Mouse (Mus musculus): ENCODE measurements around the gene Sertad3. TPM values are rescaled to one million over a fixed set of nuclear protein-coding genes. Genes with fewer than 3 reads are reported as not detected.

Sertad3 gene
- polyA plus RNA-seq, 1 experiment from 2014 or later, result 18.8 TPM

GRCm38 (mm10) chr7:27448421-27449206, 25.0 kb upstream of the Sertad3 start:
- 60% methylated on average over 15 of the region's 15 CpGs for WGBS
- H3K4me2 ChIP-seq, result peak overlapping the region; percentile 95
- H3K4me1 ChIP-seq, result peaks cover 22% of the 10 kb centered on the region
- H3K9me3 ChIP-seq (replicated peaks), result no peaks in the 10 kb centered on the region
- no peak for ATAC-seq
- H3K4me3 ChIP-seq, result peak overlapping the region; percentile 59
- peak overlapping the region; percentile 64; the same call in 1 of the 2 replicates for H3K9ac ChIP-seq
- H3K27ac ChIP-seq, result no peak overlapping the region
- H3K27me3 ChIP-seq, result peaks cover 31% of the 10 kb centered on the region
- no peaks in the 10 kb centered on the region for H3K36me3 ChIP-seq (ENCODE audit: poor library complexity, severe bottlenecking)

- no peaks in the 10 kb centered on the region for H3K9me3 ChIP-seq (replicated peaks)
- ATAC-seq, result no peak
- peaks cover 22% of the 10 kb centered on the region for H3K4me1 ChIP-seq
- WGBS, result 60% methylated on average over 10 of the region's 10 CpGs
- no peaks in the 10 kb centered on the region for H3K36me3 ChIP-seq (ENCODE audit: poor library complexity, severe bottlenecking)
- H3K4me2 ChIP-seq, result no peak overlapping the region
- H3K27me3 ChIP-seq, result peaks cover 29% of the 10 kb centered on the region
- no peak overlapping the region for H3K27ac ChIP-seq
- no peak overlapping the region for H3K4me3 ChIP-seq
- H3K9ac ChIP-seq, result no peak overlapping the region
Observed at GRCm38 (mm10) chr7:27449256-27449862, 24.2 kb upstream of the Sertad3 start.

GRCm38 (mm10) chr7:27451359-27451758, 22.2 kb upstream of the Sertad3 start:
- Histone ChIP-seq H3K9ac (no peak overlapping the region), H3K9me3 (replicated peaks) (no peaks in the 10 kb centered on the region), H3K27me3 (peaks cover 9% of the 10 kb centered on the region), H3K27ac (no peak overlapping the region), H3K4me2 (no peak overlapping the region), H3K4me3 (no peak overlapping the region), H3K36me3 (ENCODE audit: poor library complexity, severe bottlenecking) (no peaks in the 10 kb centered on the region), H3K4me1 (peaks cover 12% of the 10 kb centered on the region)
- WGBS, result 90% methylated on average over 2 of the region's 2 CpGs
- no peak for ATAC-seq

GRCm38 (mm10) chr7:27452206-27452770, 21.3 kb upstream of the Sertad3 start:
- Histone ChIP-seq H3K4me2 (no peak overlapping the region), H3K27me3 (no peaks in the 10 kb centered on the region), H3K27ac (no peak overlapping the region), H3K36me3 (ENCODE audit: poor library complexity, severe bottlenecking) (no peaks in the 10 kb centered on the region), H3K4me3 (no peak overlapping the region), H3K9me3 (replicated peaks) (no peaks in the 10 kb centered on the region), H3K4me1 (peaks cover 3% of the 10 kb centered on the region), H3K9ac (no peak overlapping the region)
- ATAC-seq, result no peak
- 54% methylated on average over 13 of the region's 13 CpGs for WGBS

- Histone ChIP-seq H3K4me3 (no peak overlapping the region), H3K4me1 (no peaks in the 10 kb centered on the region), H3K27ac (no peak overlapping the region), H3K9me3 (replicated peaks) (no peaks in the 10 kb centered on the region), H3K27me3 (no peaks in the 10 kb centered on the region), H3K9ac (no peak overlapping the region), H3K36me3 (ENCODE audit: poor library complexity, severe bottlenecking) (no peaks in the 10 kb centered on the region), H3K4me2 (no peak overlapping the region)
- 84% methylated on average over 10 of the region's 10 CpGs for WGBS
- no peak for ATAC-seq
Observed at GRCm38 (mm10) chr7:27454461-27455121, 19.0 kb upstream of the Sertad3 start.

- no peak overlapping the region for H3K9ac ChIP-seq
- no peaks in the 10 kb centered on the region for H3K36me3 ChIP-seq (ENCODE audit: poor library complexity, severe bottlenecking)
- WGBS, result 92% methylated on average over 3 of the region's 3 CpGs
- ATAC-seq, result no peak
- no peaks in the 10 kb centered on the region for H3K27me3 ChIP-seq
- no peaks in the 10 kb centered on the region for H3K9me3 ChIP-seq (replicated peaks)
- H3K4me3 ChIP-seq, result no peak overlapping the region
- no peak overlapping the region for H3K27ac ChIP-seq
- no peaks in the 10 kb centered on the region for H3K4me1 ChIP-seq
- no peak overlapping the region for H3K4me2 ChIP-seq
Observed at GRCm38 (mm10) chr7:27455273-27455672, 18.3 kb upstream of the Sertad3 start.

- no peak overlapping the region for H3K4me2 ChIP-seq
- H3K9ac ChIP-seq, result no peak overlapping the region
- H3K4me1 ChIP-seq, result no peaks in the 10 kb centered on the region
- no peaks in the 10 kb centered on the region for H3K36me3 ChIP-seq (ENCODE audit: poor library complexity, severe bottlenecking)
- no peak overlapping the region for H3K4me3 ChIP-seq
- no peaks in the 10 kb centered on the region for H3K9me3 ChIP-seq (replicated peaks)
- no peak overlapping the region for H3K27ac ChIP-seq
- no peak for ATAC-seq
- no peaks in the 10 kb centered on the region for H3K27me3 ChIP-seq
- WGBS, result 88% methylated on average over 4 of the region's 4 CpGs
Observed at GRCm38 (mm10) chr7:27458614-27459013, 15.0 kb upstream of the Sertad3 start.

- no peak for ATAC-seq
- H3K4me2 ChIP-seq, result no peak overlapping the region
Observed at GRCm38 (mm10) chr7:27459640-27460039, 13.9 kb upstream of the Sertad3 start.

GRCm38 (mm10) chr7:27460477-27460876, 13.1 kb upstream of the Sertad3 start:
- 86% methylated on average over 6 of the region's 6 CpGs for WGBS
- no peak overlapping the region for H3K4me3 ChIP-seq
- H3K27ac ChIP-seq, result no peak overlapping the region
- no peaks in the 10 kb centered on the region for H3K9me3 ChIP-seq (replicated peaks)
- no peaks in the 10 kb centered on the region for H3K4me1 ChIP-seq
- H3K9ac ChIP-seq, result no peak overlapping the region
- ATAC-seq, result no peak
- no peaks in the 10 kb centered on the region for H3K36me3 ChIP-seq (ENCODE audit: poor library complexity, severe bottlenecking)
- H3K27me3 ChIP-seq, result no peaks in the 10 kb centered on the region
- no peak overlapping the region for H3K4me2 ChIP-seq

More at GRCm38 (mm10) chr7:27459640-27460039, 13.9 kb upstream of the Sertad3 start:
- no peak overlapping the region for H3K27ac ChIP-seq
- no peaks in the 10 kb centered on the region for H3K9me3 ChIP-seq (replicated peaks)
- no peak overlapping the region for H3K4me3 ChIP-seq
- no peak overlapping the region for H3K9ac ChIP-seq
- H3K27me3 ChIP-seq, result no peaks in the 10 kb centered on the region
- H3K36me3 ChIP-seq (ENCODE audit: poor library complexity, severe bottlenecking), result no peaks in the 10 kb centered on the region
- 88% methylated on average over 5 of the region's 5 CpGs for WGBS
- no peaks in the 10 kb centered on the region for H3K4me1 ChIP-seq

GRCm38 (mm10) chr7:27467648-27468047, 5.9 kb upstream of the Sertad3 start:
- no peak overlapping the region for H3K27ac ChIP-seq
- WGBS, result 28% methylated on average over 4 of the region's 4 CpGs
- H3K4me2 ChIP-seq, result no peak overlapping the region
- no peaks in the 10 kb centered on the region for H3K27me3 ChIP-seq
- no peaks in the 10 kb centered on the region for H3K9me3 ChIP-seq (replicated peaks)
- no peaks in the 10 kb centered on the region for H3K36me3 ChIP-seq (ENCODE audit: poor library complexity, severe bottlenecking)
- H3K4me1 ChIP-seq, result 0 out of 2 replicates have a peak, but pooled peaks cover 4% of the 10 kb centered on the region
- no peak overlapping the region for H3K4me3 ChIP-seq
- ATAC-seq, result no peak
- H3K9ac ChIP-seq, result no peak overlapping the region

- H3K36me3 ChIP-seq (ENCODE audit: poor library complexity, severe bottlenecking), result peaks cover 6% of the 10 kb centered on the region
- WGBS, result 90% methylated on average over 11 of the region's 11 CpGs
Observed at GRCm38 (mm10) chr7:27471390-27472120, 2.0 kb upstream of the Sertad3 start.

More at GRCm38 (mm10) chr7:27471390-27472120, 2.0 kb upstream of the Sertad3 start:
- 0 out of 2 replicates have a peak, but pooled peaks cover 14% of the 10 kb centered on the region for H3K4me1 ChIP-seq
- H3K4me2 ChIP-seq, result no peak overlapping the region
- H3K9me3 ChIP-seq (replicated peaks), result no peaks in the 10 kb centered on the region
- no peak overlapping the region for H3K4me3 ChIP-seq
- no peak overlapping the region for H3K27ac ChIP-seq
- no peaks in the 10 kb centered on the region for H3K27me3 ChIP-seq
- ATAC-seq, result no peak
- H3K9ac ChIP-seq, result no peak overlapping the region
